Mouse (Mus musculus) adrenal gland, adult (tissue): ENCODE measurements around the gene Wdtc1.

Experiments
- DNase-seq, 2 experiments: peaks; one replicate each; pipeline ENCODE4 v3.0.0; 2022 to 2023; ENCODE audit warnings: low spot score in 1 of 2; ENCODE audit not compliant: inconsistent age in 2 of 2

The Wdtc1 gene

DNA sequence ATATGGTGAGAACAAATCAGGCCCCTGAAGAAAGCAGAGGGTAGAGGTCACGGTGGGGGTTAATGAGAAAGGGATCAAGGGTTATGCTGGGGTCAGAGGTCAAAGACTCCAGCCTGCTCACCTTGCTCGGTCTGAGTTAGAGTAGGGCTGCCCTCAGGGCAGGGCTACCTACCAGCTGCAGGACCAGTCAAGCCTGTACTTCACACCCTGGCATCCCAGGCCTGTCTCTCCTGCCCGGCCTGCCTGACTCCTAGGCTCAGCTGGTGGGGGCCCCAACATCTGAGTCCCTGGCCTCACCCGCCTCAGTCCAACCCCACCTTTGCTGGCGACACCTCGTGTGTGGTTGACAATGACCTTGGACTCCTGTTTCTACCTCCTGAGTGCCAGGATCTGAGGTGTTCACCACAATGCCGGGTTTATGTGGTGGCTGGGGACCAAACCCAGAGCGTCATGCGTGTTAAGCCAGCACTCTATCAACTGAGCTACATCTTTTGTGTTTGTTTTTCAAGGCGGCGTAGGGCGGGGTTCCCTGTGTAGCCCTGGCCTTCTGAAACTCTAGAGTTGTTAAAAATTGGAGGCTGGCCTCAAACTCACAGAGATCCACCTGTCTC is 95.4 kb downstream of the Wdtc1 start:
- no peak for DNase-seq

- DNase-seq = no peak
Measured at GRCm38 (mm10) chr4:133257230-133257629, 96.1 kb downstream of the Wdtc1 start.

DNA sequence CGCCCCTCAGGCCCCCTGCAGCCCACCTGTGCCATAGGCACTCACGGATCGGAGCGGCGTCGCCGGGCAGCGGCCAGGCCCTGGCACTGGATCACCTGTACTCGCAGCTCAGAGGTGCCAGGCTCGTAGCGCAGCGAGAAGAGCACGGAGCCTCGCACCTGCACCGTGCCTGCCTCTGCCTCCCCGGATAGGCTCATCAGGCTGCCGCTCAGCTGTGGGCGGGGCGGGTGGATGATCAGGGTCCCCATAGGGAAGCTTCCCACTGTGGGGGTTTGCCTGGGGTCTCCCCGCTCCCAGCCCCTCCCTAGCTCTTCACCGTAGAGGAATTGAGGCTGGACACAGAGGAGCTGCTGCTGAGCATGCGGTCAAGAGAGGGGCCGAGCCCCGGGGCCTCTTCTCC is 96.5 kb downstream of the Wdtc1 start:
- DNase-seq = no peak

DNA sequence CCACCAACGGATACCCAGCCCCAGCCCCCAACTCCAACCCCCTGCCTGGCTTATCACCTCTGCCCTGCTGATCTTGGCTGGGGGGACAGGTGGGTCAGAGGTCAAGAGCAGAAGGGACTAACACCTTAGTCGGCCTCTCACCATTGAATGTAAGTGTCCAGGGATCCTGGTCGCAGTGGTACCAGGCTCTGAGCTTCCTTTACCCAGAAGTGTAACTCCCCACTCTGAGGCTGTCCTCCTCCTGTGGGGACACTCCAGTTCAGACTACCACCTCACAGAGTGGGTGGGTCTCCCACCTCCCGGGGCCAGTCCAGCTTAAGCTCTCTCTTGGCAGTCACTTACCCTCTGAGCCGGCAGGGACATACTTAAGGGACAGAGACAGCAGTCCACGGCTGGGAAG is 97.9 kb downstream of the Wdtc1 start:
- DNase-seq = no peak

GRCm38 (mm10) chr4:133253412-133253811 is 99.9 kb downstream of the Wdtc1 start:
- no peak for DNase-seq

- no peak for DNase-seq
Measured at GRCm38 (mm10) chr4:133252089-133252488, 101.2 kb downstream of the Wdtc1 start.

DNA sequence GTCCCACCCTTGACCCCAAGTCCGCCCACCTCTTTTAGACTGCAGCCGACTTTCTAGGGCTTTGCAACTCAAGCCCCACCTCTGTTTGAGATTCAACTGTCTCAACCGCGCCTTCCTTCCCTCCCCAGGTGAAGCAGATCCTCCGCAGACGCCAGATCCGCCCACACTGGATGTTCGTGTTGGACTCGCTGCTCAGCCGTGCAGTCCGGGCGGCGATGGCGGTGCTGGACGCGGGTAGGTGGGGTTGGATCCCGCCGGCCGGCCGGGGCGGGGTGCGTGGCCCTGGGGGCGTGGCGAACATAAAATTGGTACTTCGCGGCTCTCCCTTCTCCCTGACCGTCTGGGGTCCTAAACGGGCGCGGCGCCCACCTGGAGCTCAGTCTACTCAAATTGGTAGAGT is 102.1 kb downstream of the Wdtc1 start:
- peak in 1 of 2 experiments; percentile 17 for DNase-seq

DNA sequence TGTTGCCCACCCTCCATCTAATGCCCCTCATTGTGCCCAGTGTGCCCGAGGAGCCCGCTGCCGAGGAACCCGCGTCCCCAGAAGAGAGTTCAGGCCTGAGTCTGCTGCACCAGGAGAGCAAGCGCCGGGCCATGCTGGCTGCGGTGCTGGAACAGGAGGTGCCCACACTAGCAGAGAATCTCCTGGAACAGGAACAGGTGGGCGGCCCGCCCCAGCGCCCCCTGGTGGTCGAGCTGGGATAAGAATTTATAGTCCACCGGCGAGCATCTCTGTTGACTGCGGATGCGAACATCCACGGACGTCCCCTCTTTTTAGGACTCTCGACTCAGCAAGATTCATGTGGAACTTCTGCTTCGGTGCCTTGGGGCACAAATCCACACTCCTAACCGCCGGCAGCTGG is 102.7 kb downstream of the Wdtc1 start:
- DNase-seq = peak; percentile 77 to 91

DNA sequence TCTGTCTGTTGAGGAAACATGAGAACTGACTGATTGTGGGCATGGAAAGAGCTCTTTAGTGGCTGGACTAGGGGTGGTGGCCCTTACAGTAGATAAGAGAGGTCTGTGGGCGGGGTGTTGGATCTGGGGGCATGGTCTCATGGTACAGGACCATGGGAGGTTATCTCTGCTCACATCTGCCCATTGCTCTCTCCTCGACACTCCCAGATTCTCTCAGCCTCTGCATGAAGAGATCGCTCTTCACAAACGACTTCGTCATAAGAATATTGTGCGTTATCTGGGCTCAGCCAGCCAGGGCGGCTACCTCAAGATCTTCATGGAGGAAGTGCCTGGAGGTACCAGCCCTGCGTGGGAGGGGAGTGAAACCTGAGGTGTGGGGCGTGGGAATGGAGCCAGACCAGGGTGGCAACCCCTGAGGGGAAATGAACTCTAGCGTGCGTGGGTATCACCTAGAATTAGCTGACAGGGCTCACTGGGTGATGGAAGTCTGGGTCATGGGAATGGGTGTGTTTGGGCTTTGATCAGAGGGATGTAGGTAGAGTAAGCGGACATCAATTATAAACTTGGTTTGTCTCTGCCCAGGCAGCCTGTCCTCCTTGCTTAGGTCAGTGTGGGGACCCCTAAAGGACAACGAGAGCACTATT is 105.4 kb downstream of the Wdtc1 start:
- no peak for DNase-seq

GRCm38 (mm10) chr4:133247072-133247471 is 106.2 kb downstream of the Wdtc1 start:
- DNase-seq = peak in 1 of 2 experiments; percentile 65

- DNase-seq = no peak
Measured at GRCm38 (mm10) chr4:133244289-133244688, 109.0 kb downstream of the Wdtc1 start.

DNA sequence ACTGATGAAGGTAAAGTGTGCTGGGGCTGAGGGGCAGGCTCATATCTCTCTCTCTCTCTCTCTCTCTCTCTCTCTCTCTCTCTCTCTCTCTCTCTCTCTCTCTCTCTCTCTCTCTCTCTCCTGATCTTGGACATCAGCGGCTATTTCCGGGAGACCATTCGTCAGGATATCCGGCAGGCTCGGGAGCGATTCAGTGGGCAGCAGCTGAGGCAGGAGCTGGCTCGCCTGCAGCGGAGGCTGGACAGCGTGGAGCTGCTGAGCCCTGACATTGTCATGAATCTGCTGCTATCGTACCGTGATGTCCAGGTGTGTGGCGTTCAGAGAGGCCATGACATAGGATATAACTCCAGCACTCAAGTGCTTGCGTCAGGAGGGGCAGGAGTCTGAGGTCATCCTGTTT is 109.7 kb downstream of the Wdtc1 start:
- no peak for DNase-seq

GRCm38 (mm10) chr4:133242710-133243109 is 110.6 kb downstream of the Wdtc1 start:
- no peak for DNase-seq
